Mouse (Mus musculus) MEL (cell line): ENCODE measurements around the gene Tmem50b.

Experiments used
- CHD2 ChIP-seq: IDR thresholded peaks from 2 replicates; pipeline ENCODE4 v1.6.1; 2011; ENCODE audit warnings: low read length, improper control_type of control experiment
- CTCF ChIP-seq, 3 experiments: IDR thresholded peaks in 2 of 3; conservative IDR thresholded peaks in 1 of 3; 2 replicates each; pipeline ENCODE4 v1.5.1; 2011 to 2012; ENCODE audit warnings: low read length in 3 of 3, low read depth in 2 of 3, mild to moderate bottlenecking in 2 of 3, improper control_type of control experiment in 1 of 3, inconsistent platforms in 1 of 3, mixed read lengths in 1 of 3, moderate library complexity in 1 of 3; ENCODE audit not compliant: control insufficient read depth in 1 of 3, insufficient read depth in 1 of 3, poor library complexity in 1 of 3, severe bottlenecking in 1 of 3
- ELF1 ChIP-seq: IDR thresholded peaks from 2 replicates; pipeline ENCODE4 v1.6.1; 2014; ENCODE audit warnings: low read depth, mild to moderate bottlenecking, inconsistent platforms, low read length, improper control_type of control experiment, moderate library complexity
- EP300 ChIP-seq, 2 experiments: IDR thresholded peaks; 2 replicates each; pipeline ENCODE4 v1.6.1; 2011; ENCODE audit warnings: improper control_type of control experiment in 2 of 2, low read length in 2 of 2, low read depth in 1 of 2, mild to moderate bottlenecking in 1 of 2
- GATA1 ChIP-seq: IDR thresholded peaks from 2 replicates; pipeline ENCODE4 v1.6.1; 2011; ENCODE audit warnings: low read depth, low read length, improper control_type of control experiment
- JUND ChIP-seq: IDR thresholded peaks from 2 replicates; pipeline ENCODE4 v1.6.1; 2011; ENCODE audit warnings: low read depth, mild to moderate bottlenecking, improper control_type of control experiment, low read length
- MAX ChIP-seq: IDR thresholded peaks from 2 replicates; pipeline ENCODE4 v1.6.1; 2011; ENCODE audit warnings: low read length, improper control_type of control experiment
- MXI1 ChIP-seq: IDR thresholded peaks from 2 replicates; pipeline ENCODE4 v1.6.1; 2011; ENCODE audit warnings: mild to moderate bottlenecking, low read depth, low read length, improper control_type of control experiment
- POLR2A ChIP-seq, 2 experiments: IDR thresholded peaks; 2 replicates each; pipeline ENCODE4 v1.6.1; 2011 to 2012; ENCODE audit warnings: low read length in 2 of 2, mild to moderate bottlenecking in 2 of 2, control low read depth in 1 of 2, improper control_type of control experiment in 1 of 2, low read depth in 1 of 2, moderate library complexity in 1 of 2; ENCODE audit not compliant: control insufficient read depth in 1 of 2, insufficient read depth in 1 of 2, poor library complexity in 1 of 2
- TBP ChIP-seq: IDR thresholded peaks from 2 replicates; pipeline ENCODE4 v1.8.0; 2011; ENCODE audit warnings: low read depth, low read length, improper control_type of control experiment

- TF ChIP-seq GATA1 (no peak), TBP (no peak), JUND (no peak), MAX (no peak), EP300 (IDR thresholded peaks at IDR 0.05; ENCODE audit: low read depth in 1 of 2, low read length in 2 of 2) (no peak), ELF1 (no peak), MXI1 (no peak), CHD2 (no peak), CTCF (IDR thresholded peaks at IDR 0.05 in 2 of 3, conservative IDR thresholded peaks at IDR 0.05 in 1 of 3; ENCODE audit: control insufficient read depth in 1 of 3, insufficient read depth in 1 of 3, low read depth in 2 of 3, low read length in 3 of 3, poor library complexity in 1 of 3, severe bottlenecking in 1 of 3) (no peak), POLR2A (IDR thresholded peaks at IDR 0.05; ENCODE audit: control insufficient read depth in 1 of 2, insufficient read depth in 1 of 2, low read depth in 1 of 2, low read length in 2 of 2, poor library complexity in 1 of 2) (no peak)
Measured at GRCm38 (mm10) chr16:91623074-91623473, 25.5 kb upstream of the Tmem50b start.
